Mouse (Mus musculus) intestine, embryonic 15.5 days (tissue): ENCODE measurements around the gene Aspdh. TPM values are rescaled to one million over a fixed set of nuclear protein-coding genes. Genes with fewer than 3 reads are reported as not detected.
A peak's percentile ranks its signal among the peaks of the same experiment; 100 is the strongest.

Experiments used
- ATAC-seq: fragments of 200-750 bp; cut with Nextera tagmentation; 2 replicates; pipeline ENCODE4 v1.8.0; 2017; ENCODE audit warnings: moderate TSS enrichment, moderate library complexity
- H3K27ac ChIP-seq: fragments of 300-500 bp; sonication (generic); 2 replicates; pipeline ENCODE4 v1.5.1; 2015; ENCODE audit warnings: mild to moderate bottlenecking, inconsistent platforms
- H3K27me3 ChIP-seq: fragments of 300-500 bp; sonication (generic); replicated peaks from 2 replicates; pipeline ENCODE4 v1.6.1; 2015; ENCODE audit warnings: inconsistent platforms
- H3K36me3 ChIP-seq: fragments of 300-500 bp; sonication (generic); 2 replicates; pipeline ENCODE4 v1.6.1; 2015; ENCODE audit warnings: inconsistent platforms
- H3K4me1 ChIP-seq: fragments of 300-500 bp; sonication (generic); replicated peaks from 2 replicates; pipeline ENCODE4 v1.6.1; 2015; ENCODE audit warnings: inconsistent platforms
- H3K4me2 ChIP-seq: fragments of 300-500 bp; sonication (generic); replicated peaks from 2 replicates; pipeline ENCODE4 v1.6.1; 2015; ENCODE audit warnings: mild to moderate bottlenecking, inconsistent platforms
- H3K4me3 ChIP-seq: fragments of 300-500 bp; sonication (generic); replicated peaks from 2 replicates; pipeline ENCODE4 v1.5.1; 2015; ENCODE audit warnings: inconsistent platforms
- H3K9ac ChIP-seq: fragments of 300-500 bp; sonication (generic); 2 replicates; pipeline ENCODE4 v1.6.1; 2015; ENCODE audit warnings: inconsistent platforms
- H3K9me3 ChIP-seq: fragments of 300-500 bp; sonication (generic); 2 replicates; pipeline ENCODE4 v1.6.1; 2016; ENCODE audit warnings: inconsistent platforms
- WGBS: fragments of 180-500 bp; shearing (Covaris S2); methylation state at CpG from one replicate; pipeline ENCODE4 v1.1.7; 2015; 5-methylcytosine and 5-hydroxymethylcytosine counted together
- polyA plus RNA-seq: library from polyadenylated mRNA; unstranded; fragments of >200 nt; fragmentation: Nextera tagmentation; extraction: Ambion mirVana; gene quantifications from 2 replicates; pipeline ENCODE4 v1.2.1, GENCODE M21; 2015

The Aspdh gene
- polyA plus RNA-seq, 1 experiment from 2014 or later, result 0.70 TPM

- WGBS, result 77% methylated on average over 1 of the region's 1 CpGs
- Histone ChIP-seq H3K36me3 (no peaks in the 10 kb centered on the region), H3K4me1 (0 out of 2 replicates have a peak, but pooled peaks cover 2% of the 10 kb centered on the region), H3K9ac (no peak overlapping the region), H3K9me3 (no peaks in the 10 kb centered on the region), H3K4me3 (no peak overlapping the region), H3K27me3 (peaks cover 23% of the 10 kb centered on the region), H3K27ac (no peak overlapping the region), H3K4me2 (no peak overlapping the region)
- no peak for ATAC-seq
Measured at GRCm38 (mm10) chr7:44456302-44456701, 8.9 kb upstream of the Aspdh start.

GRCm38 (mm10) chr7:44460067-44460466 is 5.1 kb upstream of the Aspdh start:
- 75% methylated on average over 6 of the region's 6 CpGs for WGBS
- no peak overlapping the region for H3K9ac ChIP-seq
- H3K27me3 ChIP-seq, result peaks cover 57% of the 10 kb centered on the region
- H3K36me3 ChIP-seq, result no peaks in the 10 kb centered on the region
- H3K4me2 ChIP-seq, result no peak overlapping the region
- H3K27ac ChIP-seq, result no peak overlapping the region
- ATAC-seq, result no peak
- peaks cover 6% of the 10 kb centered on the region for H3K4me1 ChIP-seq
- H3K4me3 ChIP-seq, result no peak overlapping the region
- no peaks in the 10 kb centered on the region for H3K9me3 ChIP-seq

- no peaks in the 10 kb centered on the region for H3K9me3 ChIP-seq
- WGBS, result 72% methylated on average over 31 of the region's 31 CpGs
- H3K4me3 ChIP-seq, result no peak overlapping the region
- no peak overlapping the region for H3K27ac ChIP-seq
- peaks cover 57% of the 10 kb centered on the region for H3K27me3 ChIP-seq
- no peak overlapping the region for H3K9ac ChIP-seq
- H3K4me2 ChIP-seq, result no peak overlapping the region
- no peaks in the 10 kb centered on the region for H3K36me3 ChIP-seq
- H3K4me1 ChIP-seq, result peaks cover 6% of the 10 kb centered on the region
- ATAC-seq, result no peak
Measured at GRCm38 (mm10) chr7:44460767-44461502, 4.3 kb upstream of the Aspdh start.

GRCm38 (mm10) chr7:44461503-44462217 is 3.5 kb upstream of the Aspdh start:
- no peak overlapping the region for H3K4me2 ChIP-seq
- H3K36me3 ChIP-seq, result no peaks in the 10 kb centered on the region
- WGBS, result 46% methylated on average over 57 of the region's 57 CpGs
- no peak for ATAC-seq
- no peak overlapping the region for H3K4me3 ChIP-seq
- H3K27me3 ChIP-seq, result peaks cover 57% of the 10 kb centered on the region
- H3K27ac ChIP-seq, result no peak overlapping the region
- H3K4me1 ChIP-seq, result peaks cover 6% of the 10 kb centered on the region
- no peak overlapping the region for H3K9ac ChIP-seq
- no peaks in the 10 kb centered on the region for H3K9me3 ChIP-seq

GRCm38 (mm10) chr7:44462218-44463055 is 2.8 kb upstream of the Aspdh start:
- no peaks in the 10 kb centered on the region for H3K9me3 ChIP-seq
- peak overlapping the region; percentile 49 for H3K4me2 ChIP-seq
- 12% methylated on average over 77 of the region's 77 CpGs for WGBS
- H3K4me3 ChIP-seq, result peak overlapping the region; percentile 19
- no peaks in the 10 kb centered on the region for H3K36me3 ChIP-seq
- H3K27ac ChIP-seq, result no peak overlapping the region
- peaks cover 57% of the 10 kb centered on the region for H3K27me3 ChIP-seq
- H3K4me1 ChIP-seq, result peaks cover 10% of the 10 kb centered on the region
- no peak for ATAC-seq
- H3K9ac ChIP-seq, result no peak overlapping the region

GRCm38 (mm10) chr7:44463056-44463425 is 2.1 kb upstream of the Aspdh start:
- peaks cover 57% of the 10 kb centered on the region for H3K27me3 ChIP-seq
- H3K9ac ChIP-seq, result no peak overlapping the region
- H3K36me3 ChIP-seq, result no peaks in the 10 kb centered on the region
- no peak for ATAC-seq
- no peaks in the 10 kb centered on the region for H3K9me3 ChIP-seq
- H3K4me3 ChIP-seq, result no peak overlapping the region
- no peak overlapping the region for H3K27ac ChIP-seq
- 22% methylated on average over 8 of the region's 8 CpGs for WGBS
- H3K4me2 ChIP-seq, result peak overlapping the region; percentile 49; the same call in 1 of the 2 replicates
- peaks cover 12% of the 10 kb centered on the region for H3K4me1 ChIP-seq

GRCm38 (mm10) chr7:44463556-44464225 is 1.5 kb upstream of the Aspdh start:
- Histone ChIP-seq H3K4me3 (no peak overlapping the region), H3K9ac (no peak overlapping the region), H3K27ac (no peak overlapping the region), H3K4me2 (no peak overlapping the region), H3K27me3 (peaks cover 57% of the 10 kb centered on the region), H3K36me3 (no peaks in the 10 kb centered on the region), H3K4me1 (peaks cover 14% of the 10 kb centered on the region), H3K9me3 (no peaks in the 10 kb centered on the region)
- no peak for ATAC-seq
- WGBS, result 87% methylated on average over 10 of the region's 10 CpGs

- Histone ChIP-seq H3K36me3 (no peaks in the 10 kb centered on the region), H3K27me3 (peaks cover 52% of the 10 kb centered on the region), H3K9ac (no peak overlapping the region), H3K4me3 (no peak overlapping the region), H3K4me1 (peaks cover 17% of the 10 kb centered on the region), H3K4me2 (no peak overlapping the region), H3K9me3 (no peaks in the 10 kb centered on the region), H3K27ac (no peak overlapping the region)
- no peak for ATAC-seq
- 33% methylated on average over 4 of the region's 4 CpGs for WGBS
Measured at GRCm38 (mm10) chr7:44464511-44464910, 680 bp upstream of the Aspdh start.

- no peak overlapping the region; the same call in 1 of the 2 replicates for H3K4me2 ChIP-seq
- no peak overlapping the region for H3K27ac ChIP-seq
- peaks cover 34% of the 10 kb centered on the region for H3K27me3 ChIP-seq
- H3K9me3 ChIP-seq, result no peaks in the 10 kb centered on the region
- H3K4me3 ChIP-seq, result no peak overlapping the region
- WGBS, result 77% methylated on average over 10 of the region's 10 CpGs
- peaks cover 17% of the 10 kb centered on the region for H3K4me1 ChIP-seq
- no peak for ATAC-seq
- no peak overlapping the region for H3K9ac ChIP-seq
- no peaks in the 10 kb centered on the region for H3K36me3 ChIP-seq
Measured at GRCm38 (mm10) chr7:44466006-44466887, 1.1 kb downstream of the Aspdh start.

- Histone ChIP-seq H3K4me1 (peaks cover 17% of the 10 kb centered on the region), H3K27me3 (peaks cover 28% of the 10 kb centered on the region), H3K9ac (no peak overlapping the region), H3K9me3 (no peaks in the 10 kb centered on the region), H3K4me3 (peak overlapping the region; percentile 67; the same call in 1 of the 2 replicates), H3K4me2 (peak overlapping the region; percentile 77), H3K36me3 (no peaks in the 10 kb centered on the region), H3K27ac (no peak overlapping the region)
- WGBS, result 84% methylated on average over 16 of the region's 16 CpGs
- ATAC-seq, result 0 out of 2 replicates have a peak, but pooled peaks have one; percentile 0
Measured at GRCm38 (mm10) chr7:44466888-44467311, 1.7 kb downstream of the Aspdh start.

GRCm38 (mm10) chr7:44467811-44468411 is 2.7 kb downstream of the Aspdh start, which contains the start of gene Josd2:
Gene Josd2 (plus strand): TSS chr7:44467980.
- Histone ChIP-seq H3K27ac (peak within 1 kb of the TSS; percentile 72), H3K9me3 (no peaks in the 10 kb centered on the region), H3K4me3 (peak within 1 kb of the TSS; percentile 67), H3K4me1 (peaks cover 20% of the 10 kb centered on the region), H3K36me3 (no peaks in the 10 kb centered on the region), H3K27me3 (peaks cover 18% of the 10 kb centered on the region), H3K4me2 (peak within 1 kb of the TSS; percentile 77), H3K9ac (peak within 1 kb of the TSS; percentile 71)
- ATAC-seq, result peak; percentile 98
- under 1% methylated on average over 42 of the region's 42 CpGs for WGBS
